Mouse (Mus musculus): ENCODE data around the gene Tk2.

GRCm38 (mm10) chr8:104247908-104248275 is 466 bp downstream of the Tk2 start:
- TF ChIP-seq ZC3H11A (IDR thresholded peaks at IDR 0.05; ENCODE audit: borderline replicate concordance, low read depth, low read length) (no peak), CHD2 (IDR thresholded peaks at IDR 0.05; ENCODE audit: low read depth, low read length) (no peak), MAFK (IDR thresholded peaks at IDR 0.05; ENCODE audit: insufficient read depth, low read depth, low read length) (no peak)

Data from ES-E14 (cell line).